Mouse (Mus musculus) left cerebral cortex, adult 18-20 months (tissue): ENCODE data around the gene Pibf1. TPM values are rescaled to one million over a fixed set of nuclear protein-coding genes. Genes with fewer than 3 reads are reported as not detected.
A peak's percentile ranks its signal among the peaks of the same experiment; 100 is the strongest.

Experiments
- DNase-seq, 2 experiments: peaks; one replicate each; pipeline ENCODE4 v3.0.0; 2021 to 2022; ENCODE audit warnings: low spot score in 2 of 2, mixed read lengths in 1 of 2
- long read RNA-seq, 2 experiments: library from polyadenylated mRNA; stranded (forward); transcript quantifications; one replicate each; pipeline ENCODE4 v2.0.0; 2021
- total RNA-seq, 2 experiments: library from RNA; stranded (reverse); gene quantifications; 2 replicates each; pipeline ENCODE4 v1.2.3; 2021

Pibf1 gene
- total RNA-seq: 10 to 100 TPM; 11.6 to 12.4 TPM
- long read RNA-seq, experiment 1, transcript Pibf1-201 (18 exons, 2,797 nt): major isoform, 14 of 18 reads
- long read RNA-seq, experiment 1, partial matches to known transcripts: 0 of 18 reads
- long read RNA-seq, experiment 1, other reads (novel, unspliced or antisense): 4 of 18 reads
- long read RNA-seq, experiment 2, transcript Pibf1-201 (18 exons, 2,797 nt): major isoform, 10 of 12 reads
- long read RNA-seq, experiment 2, partial matches to known transcripts: 1 of 12 reads
- long read RNA-seq, experiment 2, other reads (novel, unspliced or antisense): 1 of 12 reads

DNA sequence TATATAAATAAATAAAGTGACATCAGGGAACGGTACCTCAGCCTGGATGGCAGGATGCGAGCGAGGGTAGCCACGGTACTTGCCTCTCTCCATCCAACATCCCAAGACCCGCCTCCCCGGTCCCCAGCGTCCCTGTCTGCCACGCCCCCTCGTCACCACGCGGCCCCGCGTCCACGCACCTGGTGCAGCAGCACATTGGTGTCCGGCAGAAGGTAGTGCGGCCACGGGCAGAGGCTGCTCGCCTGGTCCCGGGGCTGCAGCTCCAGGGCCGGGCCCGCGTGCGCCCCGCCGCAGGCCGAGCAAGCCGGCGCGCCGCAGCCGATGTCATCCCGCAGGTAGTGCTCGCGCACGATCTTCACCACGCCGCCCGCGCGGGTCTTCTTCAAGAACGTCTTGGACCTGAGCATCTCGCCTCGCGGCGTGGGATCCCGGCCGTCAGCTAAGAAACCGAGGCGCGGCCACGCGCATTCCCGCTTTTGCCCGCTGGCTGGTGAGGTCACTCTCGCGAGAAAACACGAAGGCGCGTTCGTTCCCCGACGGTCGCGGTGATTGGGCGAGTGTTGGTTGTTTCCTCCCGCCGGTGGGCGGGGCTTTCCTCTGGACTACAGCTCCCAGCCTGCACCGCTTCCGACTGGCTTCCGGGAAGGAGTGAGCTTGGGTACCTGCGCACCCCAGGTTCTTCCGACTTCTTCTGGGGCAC, at the start of gene Pibf1, which contains the start of gene Dis3:
Gene Pibf1, plus strand, starts transcription at position 158 of the 700 bp plus-strand sequence.
Gene Dis3, minus strand, starts transcription at position 504 of the 700 bp plus-strand sequence.
- DNase-seq: peak; percentile 99 to 100

DNA sequence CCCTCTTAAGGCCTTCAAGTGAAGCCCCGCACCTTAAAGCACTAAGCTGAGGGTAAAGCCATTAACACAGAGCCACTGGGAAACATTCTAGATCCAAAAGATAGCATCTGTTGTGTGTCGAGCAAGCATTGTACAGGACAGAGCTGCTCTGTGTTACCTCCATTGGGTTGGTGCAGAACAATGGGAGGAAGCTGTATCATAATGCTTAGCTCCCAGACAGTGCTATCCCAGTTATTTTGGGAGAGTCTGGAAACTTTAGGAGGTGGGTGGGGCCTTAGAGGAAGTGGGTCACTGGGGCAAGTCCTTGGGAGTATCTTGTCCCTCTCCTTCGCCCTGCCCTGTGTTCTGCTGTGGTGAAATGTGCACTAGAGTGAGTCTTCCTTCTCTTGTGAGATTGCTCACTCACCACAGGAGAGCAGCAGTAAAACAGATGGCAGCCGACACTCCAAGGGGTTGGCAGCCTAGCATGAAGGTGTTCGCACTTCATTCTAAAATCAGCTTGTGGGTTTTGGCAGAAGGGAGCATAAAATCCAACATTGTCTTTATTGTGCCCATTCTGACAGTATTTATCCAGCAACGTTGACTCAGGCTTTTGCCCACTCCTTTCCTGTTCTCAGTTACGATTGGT, 40.2 kb upstream of the Pibf1 start:
- DNase-seq: peak; percentile 26 to 44

DNA sequence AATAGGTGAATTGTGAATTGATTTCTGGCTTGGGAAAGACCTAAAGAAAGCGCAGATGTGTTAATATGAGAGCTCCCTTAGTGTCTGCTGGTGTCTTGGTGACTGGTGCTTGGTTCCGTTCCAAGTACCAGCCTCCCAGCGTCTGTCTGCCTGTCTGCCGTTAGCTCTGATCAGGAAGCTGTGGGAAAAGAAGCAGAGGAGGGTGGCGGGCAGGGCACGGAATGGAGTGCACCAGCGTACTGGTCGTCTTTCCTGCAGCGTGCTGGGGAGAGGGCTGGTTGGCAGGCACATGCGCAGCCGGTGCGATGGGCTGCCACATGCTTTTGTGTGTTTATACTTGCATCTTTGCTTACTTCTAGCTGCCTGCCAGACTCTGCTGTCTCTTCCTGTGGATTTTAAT, 38.6 kb upstream of the Pibf1 start:
- peak in 1 of 2 experiments; percentile 32 for DNase-seq

GRCm38 (mm10) chr14:99063091-99063490, 36.1 kb upstream of the Pibf1 start:
- DNase-seq: no peak

DNA sequence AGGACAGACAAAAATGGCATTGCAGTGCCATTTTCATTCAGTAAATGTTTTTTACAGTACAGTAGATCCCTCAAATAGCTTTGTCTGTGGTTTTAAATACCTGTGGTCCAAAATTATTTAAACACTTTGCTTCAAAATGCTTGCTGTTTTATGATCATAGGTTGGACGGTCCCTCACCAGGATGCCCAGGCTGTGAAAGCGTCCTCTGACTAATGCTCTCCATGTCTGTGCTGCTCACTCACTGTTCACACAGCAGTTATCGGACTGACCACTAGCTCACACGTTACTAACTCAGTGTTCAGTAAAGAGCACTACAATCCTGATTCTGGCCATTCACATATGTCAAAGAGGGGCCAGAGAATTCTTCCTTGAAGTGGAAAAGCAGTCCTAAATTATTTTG, 28.1 kb upstream of the Pibf1 start:
- no peak for DNase-seq

GRCm38 (mm10) chr14:99088947-99089346, 10.3 kb upstream of the Pibf1 start:
- no peak for DNase-seq

DNA sequence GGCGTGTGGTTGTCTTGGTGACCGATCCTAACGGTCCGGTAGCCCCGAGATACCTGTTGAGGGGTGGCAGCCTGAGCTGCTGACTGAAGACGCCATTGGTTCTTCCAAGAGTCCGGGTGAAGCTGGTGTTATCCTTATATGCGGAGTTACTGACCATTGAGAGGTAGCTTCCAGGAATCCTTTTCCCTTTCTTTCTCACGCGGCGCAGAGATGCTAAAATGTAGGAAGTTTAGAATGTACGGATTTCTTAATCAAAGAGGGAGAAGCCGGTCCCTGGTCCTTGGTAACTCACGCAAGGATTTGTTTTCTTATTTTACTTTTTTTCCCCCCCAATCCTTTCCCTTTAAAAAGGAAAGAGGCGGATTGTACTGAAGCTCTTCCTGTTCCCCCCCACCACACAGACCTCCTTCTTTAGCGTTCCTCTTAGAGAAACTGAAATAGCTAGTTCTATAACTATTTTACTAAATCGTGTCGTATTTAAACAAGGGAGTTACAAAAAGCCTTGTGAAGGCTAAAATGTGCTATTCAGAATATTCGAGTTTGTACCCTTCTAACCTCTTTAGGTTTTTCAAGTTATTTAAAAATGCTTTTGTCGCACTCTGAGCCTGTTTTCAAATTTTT, 853 bp downstream of the Pibf1 start:
- DNase-seq: no peak

DNA sequence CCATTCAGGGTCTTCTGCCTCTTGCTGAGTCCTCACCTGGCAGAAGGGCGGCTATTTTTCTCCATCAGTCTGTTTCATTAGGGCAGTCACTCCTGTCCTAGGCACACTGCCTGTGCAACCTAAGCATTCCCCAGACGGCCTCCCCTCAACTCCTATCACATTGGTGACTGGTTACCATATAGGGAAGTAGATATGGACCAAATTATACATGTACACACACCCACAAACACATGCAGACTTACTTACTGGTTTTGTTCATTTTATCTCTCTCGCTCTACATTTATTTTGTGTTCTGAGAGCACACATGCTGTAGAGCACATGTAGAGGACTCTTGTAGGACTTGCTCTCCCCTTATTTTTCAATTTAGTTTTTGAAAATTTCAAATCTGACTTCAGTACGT, 3.8 kb downstream of the Pibf1 start:
- no peak for DNase-seq

- no peak for DNase-seq
Measured at GRCm38 (mm10) chr14:99104542-99105123, 5.4 kb downstream of the Pibf1 start.

- no peak for DNase-seq
Measured at GRCm38 (mm10) chr14:99106671-99107070, 7.4 kb downstream of the Pibf1 start.

GRCm38 (mm10) chr14:99107631-99108187, 8.5 kb downstream of the Pibf1 start:
- DNase-seq: no peak

DNA sequence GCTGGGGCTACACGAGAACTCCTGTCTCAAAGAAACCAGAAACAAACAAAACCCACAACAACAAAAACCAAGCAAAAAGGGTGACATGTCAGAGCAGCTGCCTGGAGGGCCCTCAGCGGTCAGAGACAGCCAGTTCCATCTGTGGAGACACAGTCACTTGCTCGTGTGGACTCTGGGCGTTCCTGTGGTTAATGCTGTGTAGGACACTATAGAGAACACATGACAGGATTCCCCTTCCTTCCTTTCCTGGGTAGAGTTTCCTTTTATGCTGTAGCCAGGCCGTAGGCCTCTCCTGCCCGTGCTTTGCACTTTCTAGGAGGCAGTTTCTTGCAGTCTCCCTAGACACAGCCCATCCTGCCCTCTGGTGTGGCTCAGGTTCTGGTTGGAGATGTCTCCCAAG, 9.5 kb downstream of the Pibf1 start:
- no peak for DNase-seq

DNA sequence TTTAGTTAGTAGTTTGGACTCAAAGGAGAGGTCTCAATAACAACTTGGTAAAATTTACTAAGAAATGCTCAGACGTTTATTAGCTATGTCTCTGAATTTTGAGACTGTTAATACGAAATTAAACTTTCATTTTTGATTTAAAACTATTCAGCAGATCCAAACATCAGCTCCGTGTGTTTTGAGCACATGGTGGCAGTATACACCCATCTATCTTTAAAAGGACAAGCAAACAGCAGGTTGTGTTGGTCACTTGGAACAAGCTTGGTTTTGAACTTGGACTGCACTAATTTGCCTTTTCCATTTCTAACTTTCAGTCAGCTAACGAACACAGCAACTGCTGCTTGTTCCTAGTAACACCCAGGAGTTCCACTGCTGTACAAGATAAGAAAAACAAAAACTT, 18.4 kb downstream of the Pibf1 start:
- DNase-seq: no peak

DNA sequence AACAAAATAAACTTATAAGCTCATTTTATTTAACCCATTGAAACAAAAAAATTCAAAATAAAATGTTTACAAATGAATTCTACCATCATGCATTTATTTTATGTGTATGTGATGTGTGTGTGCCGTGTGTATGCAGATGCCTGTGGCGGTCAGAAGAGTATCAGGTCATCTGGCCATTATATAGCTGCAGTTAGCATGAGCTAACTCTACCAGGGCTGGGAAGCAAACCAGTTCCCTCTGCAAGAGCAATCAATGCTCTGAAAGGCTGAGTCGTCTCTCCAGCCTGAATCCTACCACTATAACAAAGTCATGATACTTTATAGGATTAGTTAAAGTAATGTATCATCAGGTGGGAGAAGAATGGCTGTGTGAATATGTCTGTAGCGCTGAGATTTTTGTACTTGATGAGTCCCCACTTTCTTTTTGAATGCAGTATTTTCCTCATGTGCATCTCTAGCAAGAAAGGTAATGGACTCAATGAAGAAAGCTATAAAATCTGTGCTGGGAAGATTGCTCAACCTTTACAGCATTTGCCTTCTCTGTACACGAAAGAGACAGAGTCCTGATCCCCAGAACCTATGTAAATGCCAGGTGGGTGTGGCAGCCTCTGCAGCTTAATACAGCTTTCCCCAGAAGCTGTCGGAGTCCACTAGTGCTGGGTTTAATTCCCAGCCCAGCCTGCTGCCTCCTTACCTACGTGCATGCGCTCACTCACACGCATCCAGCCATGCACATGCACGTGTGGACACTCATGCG, 22.5 kb downstream of the Pibf1 start:
- DNase-seq: no peak

GRCm38 (mm10) chr14:99124076-99124475, 24.9 kb downstream of the Pibf1 start:
- no peak for DNase-seq

DNA sequence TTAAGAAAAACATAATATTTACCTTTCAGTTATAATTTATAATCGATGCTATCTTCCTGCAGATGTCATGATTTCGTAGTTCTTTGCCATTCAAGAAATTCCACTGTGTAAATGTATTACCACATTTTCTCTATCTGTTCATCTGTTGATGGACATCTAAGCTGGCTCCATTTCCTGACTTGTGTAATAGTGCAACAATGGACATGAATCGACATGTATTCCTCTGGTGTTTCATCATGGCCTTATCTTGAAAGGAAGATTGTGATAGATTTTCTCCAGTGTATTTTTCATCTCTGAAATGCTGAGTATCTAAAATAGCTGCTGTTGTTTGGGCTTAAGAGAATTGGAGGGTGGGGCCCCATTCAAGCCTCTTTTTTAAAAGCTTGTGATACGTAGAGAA, 27.5 kb downstream of the Pibf1 start:
- no peak for DNase-seq

GRCm38 (mm10) chr14:99127509-99127908, 28.3 kb downstream of the Pibf1 start:
- DNase-seq: no peak

DNA sequence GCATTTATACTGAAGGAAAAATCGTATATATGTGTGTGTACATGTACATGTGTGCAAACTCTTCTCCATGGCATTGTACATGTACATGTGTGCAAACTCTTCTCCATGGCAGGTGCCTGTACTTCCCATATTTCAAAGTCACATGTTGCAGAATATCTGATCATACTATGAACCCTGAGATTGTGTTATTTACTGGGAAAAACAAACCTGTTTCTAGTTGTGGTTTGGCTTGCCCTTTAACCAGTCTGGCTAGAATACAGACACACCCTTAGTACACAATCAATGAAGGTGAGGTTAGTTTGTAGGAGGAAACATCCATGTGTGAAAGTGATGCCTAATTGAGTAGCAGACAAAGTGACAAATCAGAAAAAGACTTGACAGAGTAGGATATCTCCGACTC, 29.8 kb downstream of the Pibf1 start:
- DNase-seq: no peak

- no peak for DNase-seq
Measured at GRCm38 (mm10) chr14:99134048-99134447, 34.8 kb downstream of the Pibf1 start.

DNA sequence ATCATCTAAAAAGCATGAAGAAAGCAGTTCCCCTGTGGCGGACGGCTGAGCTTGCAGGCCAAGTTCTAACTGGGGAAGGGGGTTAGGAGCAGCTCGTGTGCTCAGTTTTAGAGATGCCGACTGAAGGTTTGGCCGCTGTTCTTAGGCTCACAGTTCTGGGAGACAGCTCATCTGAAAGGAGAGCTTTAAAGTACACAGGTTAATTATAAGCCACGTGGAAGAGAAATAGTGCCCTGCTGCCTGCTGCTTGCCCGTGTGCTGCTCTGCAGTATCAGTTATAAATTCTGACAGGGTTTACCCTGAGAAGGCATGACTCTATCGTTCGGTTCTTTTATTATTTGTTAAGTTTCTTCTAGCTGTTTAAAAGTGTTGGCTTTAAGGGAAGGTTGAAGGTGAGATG, 36.5 kb downstream of the Pibf1 start:
- no peak for DNase-seq
